Mouse (Mus musculus): ENCODE results near the gene Lamtor4. TPM values are rescaled to one million over a fixed set of nuclear protein-coding genes. Genes with fewer than 3 reads are reported as not detected.
"Not testable (repeated sequence)": the region's sequence is repeated elsewhere in the genome, so short reads cannot be mapped to it uniquely, and the experiment has no call there.

The Lamtor4 gene
- polyA plus RNA-seq (2015; fragmentation: Nextera tagmentation; extraction: Ambion mirVana): 96.4 and 108 TPM in 2 replicates

GRCm38 (mm10) chr5:138255353-138256093, at the start of gene Lamtor4:
Gene Lamtor4 (plus strand): TSS chr5:138255482.
- Histone ChIP-seq H3K4me2 (peak within 1 kb of the TSS; percentile 84), H3K9me3 (no peaks in the 10 kb centered on the region), H3K27ac (peak within 1 kb of the TSS; percentile 91), H3K4me3 (peak within 1 kb of the TSS; percentile 73), H3K36me3 (replicated peaks) (peaks cover 9% of the 10 kb centered on the region), H3K27me3 (replicated peaks) (no peaks in the 10 kb centered on the region), H3K9ac (peak within 1 kb of the TSS; percentile 80), H3K4me1 (peaks cover 16% of the 10 kb centered on the region)
- 0% methylated on average over 38 of the region's 38 CpGs for WGBS
- peak; percentile 100 for ATAC-seq (replicated peaks)

GRCm38 (mm10) chr5:138207253-138207652, 48.0 kb upstream of the Lamtor4 start:
- WGBS: 79% methylated on average over 1 of the region's 1 CpGs
- Histone ChIP-seq H3K9me3 (no peaks in the 10 kb centered on the region; the same call in 1 of the 2 replicates), H3K36me3 (replicated peaks) (no peaks in the 10 kb centered on the region), H3K9ac (no peak overlapping the region), H3K27ac (no peak overlapping the region), H3K27me3 (replicated peaks) (no peaks in the 10 kb centered on the region), H3K4me3 (no peak overlapping the region), H3K4me1 (no peaks in the 10 kb centered on the region), H3K4me2 (no peak overlapping the region)
- ATAC-seq (replicated peaks): no peak

GRCm38 (mm10) chr5:138207873-138208272, 47.4 kb upstream of the Lamtor4 start:
- 87% methylated on average over 4 of the region's 4 CpGs for WGBS
- no peak overlapping the region for H3K27ac ChIP-seq
- ATAC-seq (replicated peaks): no peak
- H3K9ac ChIP-seq: no peak overlapping the region
- no peaks in the 10 kb centered on the region for H3K27me3 ChIP-seq (replicated peaks)
- H3K9me3 ChIP-seq: no peaks in the 10 kb centered on the region; the same call in 1 of the 2 replicates
- H3K36me3 ChIP-seq (replicated peaks): no peaks in the 10 kb centered on the region
- H3K4me1 ChIP-seq: no peaks in the 10 kb centered on the region
- H3K4me3 ChIP-seq: no peak overlapping the region
- no peak overlapping the region for H3K4me2 ChIP-seq

- not testable (repeated sequence) for H3K9ac ChIP-seq; H3K4me1 ChIP-seq; H3K9me3 ChIP-seq; H3K27ac ChIP-seq; ATAC-seq (replicated peaks); H3K4me2 ChIP-seq; H3K27me3 ChIP-seq (replicated peaks); H3K4me3 ChIP-seq; H3K36me3 ChIP-seq (replicated peaks)
- 94% methylated on average over 13 of the region's 13 CpGs for WGBS
These were observed 38.6 kb upstream of the Lamtor4 start for GRCm38 (mm10) chr5:138216632-138217031.

- H3K9ac ChIP-seq: no peak overlapping the region
- H3K27me3 ChIP-seq (replicated peaks): no peaks in the 10 kb centered on the region
- no peak overlapping the region for H3K4me2 ChIP-seq
- H3K4me1 ChIP-seq: no peaks in the 10 kb centered on the region
- no peaks in the 10 kb centered on the region for H3K36me3 ChIP-seq (replicated peaks)
- WGBS: 74% methylated on average over 2 of the region's 2 CpGs
- no peak overlapping the region for H3K4me3 ChIP-seq
- no peak for ATAC-seq (replicated peaks)
- H3K9me3 ChIP-seq: no peaks in the 10 kb centered on the region
- no peak overlapping the region for H3K27ac ChIP-seq
These were observed 35.4 kb upstream of the Lamtor4 start for GRCm38 (mm10) chr5:138219864-138220263.

- ATAC-seq (replicated peaks): no peak
- Histone ChIP-seq H3K27me3 (replicated peaks) (no peaks in the 10 kb centered on the region), H3K4me3 (no peak overlapping the region), H3K4me2 (no peak overlapping the region), H3K27ac (no peak overlapping the region), H3K9ac (no peak overlapping the region), H3K4me1 (no peaks in the 10 kb centered on the region), H3K36me3 (replicated peaks) (no peaks in the 10 kb centered on the region), H3K9me3 (no peaks in the 10 kb centered on the region)
- 26% methylated on average over 4 of the region's 4 CpGs for WGBS
These were observed 33.2 kb upstream of the Lamtor4 start for GRCm38 (mm10) chr5:138222111-138222510.

- no peak overlapping the region for H3K9ac ChIP-seq
- H3K27me3 ChIP-seq (replicated peaks): no peaks in the 10 kb centered on the region
- H3K4me3 ChIP-seq: no peak overlapping the region
- H3K9me3 ChIP-seq: no peaks in the 10 kb centered on the region
- no peak overlapping the region for H3K4me2 ChIP-seq
- WGBS: 61% methylated on average over 3 of the region's 3 CpGs
- H3K27ac ChIP-seq: no peak overlapping the region
- H3K36me3 ChIP-seq (replicated peaks): no peaks in the 10 kb centered on the region
- H3K4me1 ChIP-seq: no peaks in the 10 kb centered on the region
- ATAC-seq (replicated peaks): no peak
These were observed 32.0 kb upstream of the Lamtor4 start for GRCm38 (mm10) chr5:138223287-138223686.

GRCm38 (mm10) chr5:138225700-138226099, 29.6 kb upstream of the Lamtor4 start, which contains the start of gene Nxpe5:
Gene Nxpe5 (plus strand): TSS chr5:138225898.
- Histone ChIP-seq H3K4me1 (no peaks in the 10 kb centered on the region), H3K27me3 (replicated peaks) (no peaks in the 10 kb centered on the region), H3K27ac (no peak within 1 kb of the TSS), H3K9ac (no peak within 1 kb of the TSS), H3K36me3 (replicated peaks) (no peaks in the 10 kb centered on the region), H3K4me2 (no peak within 1 kb of the TSS), H3K4me3 (no peak within 1 kb of the TSS), H3K9me3 (no peaks in the 10 kb centered on the region)
- 46% methylated on average over 2 of the region's 2 CpGs for WGBS
- no peak for ATAC-seq (replicated peaks)

GRCm38 (mm10) chr5:138226491-138226890, 28.8 kb upstream of the Lamtor4 start:
- Histone ChIP-seq H3K27ac (no peak overlapping the region), H3K4me2 (no peak overlapping the region), H3K27me3 (replicated peaks) (no peaks in the 10 kb centered on the region), H3K4me1 (no peaks in the 10 kb centered on the region), H3K9me3 (no peaks in the 10 kb centered on the region), H3K9ac (no peak overlapping the region), H3K36me3 (replicated peaks) (no peaks in the 10 kb centered on the region), H3K4me3 (no peak overlapping the region)
- ATAC-seq (replicated peaks): no peak
- 80% methylated on average over 4 of the region's 4 CpGs for WGBS

GRCm38 (mm10) chr5:138227367-138227766, 27.9 kb upstream of the Lamtor4 start:
- H3K27ac ChIP-seq: no peak overlapping the region
- 70% methylated on average over 2 of the region's 2 CpGs for WGBS
- H3K4me2 ChIP-seq: no peak overlapping the region
- H3K9me3 ChIP-seq: no peaks in the 10 kb centered on the region
- no peaks in the 10 kb centered on the region for H3K36me3 ChIP-seq (replicated peaks)
- H3K4me1 ChIP-seq: no peaks in the 10 kb centered on the region
- no peak overlapping the region for H3K9ac ChIP-seq
- H3K4me3 ChIP-seq: no peak overlapping the region
- no peaks in the 10 kb centered on the region for H3K27me3 ChIP-seq (replicated peaks)
- no peak for ATAC-seq (replicated peaks)

- Histone ChIP-seq H3K27ac (no peak overlapping the region), H3K4me3 (no peak overlapping the region), H3K4me1 (no peaks in the 10 kb centered on the region), H3K9ac (no peak overlapping the region), H3K27me3 (replicated peaks) (no peaks in the 10 kb centered on the region), H3K9me3 (no peaks in the 10 kb centered on the region), H3K4me2 (no peak overlapping the region), H3K36me3 (replicated peaks) (no peaks in the 10 kb centered on the region)
- 65% methylated on average over 3 of the region's 3 CpGs for WGBS
- ATAC-seq (replicated peaks): no peak
These were observed 27.3 kb upstream of the Lamtor4 start for GRCm38 (mm10) chr5:138228026-138228425.

- Histone ChIP-seq H3K27ac (no peak overlapping the region), H3K9ac (no peak overlapping the region), H3K36me3 (replicated peaks) (no peaks in the 10 kb centered on the region), H3K4me1 (no peaks in the 10 kb centered on the region), H3K27me3 (replicated peaks) (no peaks in the 10 kb centered on the region), H3K9me3 (no peaks in the 10 kb centered on the region), H3K4me3 (no peak overlapping the region), H3K4me2 (no peak overlapping the region)
- no peak for ATAC-seq (replicated peaks)
- WGBS: 95% methylated on average over 3 of the region's 3 CpGs
These were observed 25.8 kb upstream of the Lamtor4 start for GRCm38 (mm10) chr5:138229511-138229910.

GRCm38 (mm10) chr5:138233778-138234177, 21.5 kb upstream of the Lamtor4 start:
- ATAC-seq (replicated peaks): no peak
- no peaks in the 10 kb centered on the region for H3K27me3 ChIP-seq (replicated peaks)
- H3K9ac ChIP-seq: no peak overlapping the region
- no peaks in the 10 kb centered on the region for H3K4me1 ChIP-seq
- H3K9me3 ChIP-seq: no peaks in the 10 kb centered on the region
- no peak overlapping the region for H3K4me3 ChIP-seq
- no peak overlapping the region for H3K4me2 ChIP-seq
- no peak overlapping the region for H3K27ac ChIP-seq
- WGBS: 87% methylated on average over 2 of the region's 2 CpGs
- no peaks in the 10 kb centered on the region for H3K36me3 ChIP-seq (replicated peaks)
